Mouse (Mus musculus) cortical plate, adult 2 months (tissue): ENCODE measurements around the gene Farp1.

Source experiments
- CTCF ChIP-seq: fragments of 200-500 bp; IDR thresholded peaks from 2 replicates; pipeline ENCODE4 v1.5.1; 2011; ENCODE audit warnings: mild to moderate bottlenecking, control low read depth, low read length; ENCODE audit not compliant: insufficient read depth; ENCODE audit errors: extremely low read depth
- POLR2A ChIP-seq: fragments of 200-500 bp; IDR thresholded peaks from 2 replicates; pipeline ENCODE4 v1.6.1; 2011; ENCODE audit warnings: mild to moderate bottlenecking, low read length, control low read depth; ENCODE audit not compliant: insufficient read depth; ENCODE audit errors: extremely low read depth

- no peak for TF ChIP-seq CTCF
- no peak for TF ChIP-seq POLR2A
Observed at GRCm38 (mm10) chr14:121162822-121163221, 127.8 kb downstream of the Farp1 start.
